Mouse (Mus musculus) adrenal gland, adult (tissue): ENCODE measurements around the gene Foxj2.

Experiments
- DNase-seq, 2 experiments: peaks; one replicate each; pipeline ENCODE4 v3.0.0; 2022 to 2023; ENCODE audit warnings: low spot score in 1 of 2; ENCODE audit not compliant: inconsistent age in 2 of 2

Gene Foxj2

DNA sequence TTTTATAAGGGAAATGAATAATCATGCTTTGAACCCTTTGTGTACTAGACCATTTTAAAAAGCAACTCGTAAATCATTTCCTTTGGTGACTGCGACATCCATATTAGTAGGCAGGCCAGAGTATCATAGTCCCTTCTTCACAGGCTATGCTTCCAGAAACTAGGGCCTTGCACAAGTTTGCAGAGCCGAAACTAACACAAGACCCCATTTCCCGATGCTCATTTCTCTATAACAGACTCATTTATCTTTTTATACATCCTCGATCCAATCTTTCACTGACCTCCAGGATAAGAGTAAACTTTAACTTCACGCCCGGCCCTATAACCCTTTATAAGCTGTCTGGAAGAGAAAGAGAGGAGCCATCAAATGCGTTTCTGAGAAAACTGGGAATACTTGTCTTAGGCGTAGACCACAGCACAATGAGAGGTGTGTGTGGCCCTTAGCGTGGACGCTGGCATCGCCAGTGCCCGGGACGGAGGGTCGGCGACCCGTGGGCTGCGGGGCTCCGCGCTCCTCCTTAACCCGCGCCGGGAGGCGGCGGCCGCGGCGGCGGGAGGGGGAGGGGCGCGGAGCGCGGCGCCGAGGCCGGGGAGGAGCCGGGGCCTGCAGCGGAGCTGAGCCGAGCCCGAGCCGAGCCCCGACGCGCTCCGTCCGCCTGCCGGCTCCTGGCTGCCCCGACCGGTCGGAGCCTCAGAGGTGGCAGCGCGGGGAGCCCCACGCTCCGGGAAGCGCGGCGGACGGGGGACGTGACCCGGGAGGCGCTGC, at the start of gene Foxj2:
Gene Foxj2, plus strand, starts transcription at position 609 of the 765 bp plus-strand sequence.
- peak; percentile 85 to 94 for DNase-seq

DNA sequence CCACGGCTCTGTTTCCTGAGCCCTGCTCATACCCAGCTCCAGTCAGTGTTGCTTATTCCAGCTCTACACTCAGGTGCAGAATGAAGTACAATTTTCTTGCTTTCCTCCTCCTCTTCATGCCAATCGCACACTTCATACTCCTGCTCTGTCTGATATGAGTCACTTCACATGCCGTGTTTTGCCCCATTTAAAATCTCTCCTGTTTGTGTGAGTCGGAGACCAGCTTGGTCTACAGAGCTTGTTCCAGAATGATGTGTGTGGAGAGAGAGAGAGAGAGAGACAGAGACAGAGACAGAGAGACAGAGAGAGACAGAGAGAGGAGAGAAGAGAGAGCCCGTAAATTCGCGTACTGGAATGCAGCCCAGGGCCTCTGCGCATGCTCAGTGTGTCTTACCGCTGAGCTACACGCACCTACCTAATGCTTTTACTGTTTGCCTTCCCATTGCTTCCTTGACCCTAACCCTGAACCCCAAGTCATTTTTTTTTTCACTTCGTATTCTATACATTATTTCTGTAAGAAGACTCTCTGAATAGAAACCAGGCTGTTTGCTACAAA, 48.9 kb upstream of the Foxj2 start:
- no peak for DNase-seq

DNA sequence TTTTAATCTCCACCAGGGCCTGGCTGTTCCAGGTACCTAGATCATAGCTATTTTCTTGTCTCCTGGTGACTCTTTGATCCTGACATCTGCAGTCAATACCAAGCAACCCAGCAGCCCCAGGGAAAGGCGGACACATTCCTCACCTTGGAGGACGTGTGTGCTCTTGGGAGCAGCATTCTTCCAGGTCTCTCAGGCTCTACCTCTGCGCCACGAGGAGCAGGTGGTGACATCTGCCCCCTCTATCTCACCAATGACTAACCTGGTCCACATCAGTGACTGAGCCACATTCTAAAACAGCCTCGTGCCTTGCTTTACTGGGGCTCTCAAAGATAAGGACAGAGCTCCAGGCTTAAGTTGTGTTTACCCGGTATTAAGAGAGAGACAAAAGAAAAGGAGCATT, 47.0 kb upstream of the Foxj2 start:
- DNase-seq, result no peak

DNA sequence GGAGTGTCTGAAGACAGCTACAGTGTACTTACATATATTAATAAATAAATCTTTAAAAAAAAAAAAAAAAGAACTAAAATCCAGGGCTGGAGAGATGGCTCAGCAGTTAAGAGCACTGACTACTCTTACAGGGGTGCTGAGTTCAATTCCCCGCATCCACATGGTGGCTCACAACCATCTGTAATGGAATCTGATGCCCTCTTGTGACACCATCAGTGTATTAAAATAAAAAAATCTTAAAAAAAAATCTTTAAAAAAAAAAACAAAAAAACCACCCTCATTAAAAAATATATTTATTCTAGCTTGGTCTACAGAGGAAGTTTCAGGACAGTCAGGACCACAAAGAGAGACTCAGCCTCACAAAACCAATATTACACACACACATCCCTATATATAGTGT, 45.4 kb upstream of the Foxj2 start:
- no peak for DNase-seq

DNA sequence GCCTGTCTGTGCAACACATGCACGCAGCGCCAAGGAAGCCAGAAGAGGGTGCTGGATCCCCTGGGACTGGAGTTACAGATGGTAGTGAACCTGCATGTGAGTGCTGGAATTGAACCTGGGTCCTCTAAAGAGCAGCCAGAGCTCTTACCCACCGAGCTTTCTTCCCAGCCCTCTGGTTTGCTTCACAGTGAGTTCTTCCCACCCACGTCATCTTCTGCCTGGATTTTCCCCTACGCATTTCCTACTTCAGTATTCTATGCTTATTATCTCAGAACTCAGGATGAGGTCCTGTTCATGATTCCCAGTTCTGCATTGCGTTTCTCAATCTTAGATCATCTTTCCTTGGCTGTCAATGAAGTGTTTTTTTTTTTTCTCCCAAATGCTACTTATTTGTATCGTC, 43.7 kb upstream of the Foxj2 start:
- no peak for DNase-seq

DNA sequence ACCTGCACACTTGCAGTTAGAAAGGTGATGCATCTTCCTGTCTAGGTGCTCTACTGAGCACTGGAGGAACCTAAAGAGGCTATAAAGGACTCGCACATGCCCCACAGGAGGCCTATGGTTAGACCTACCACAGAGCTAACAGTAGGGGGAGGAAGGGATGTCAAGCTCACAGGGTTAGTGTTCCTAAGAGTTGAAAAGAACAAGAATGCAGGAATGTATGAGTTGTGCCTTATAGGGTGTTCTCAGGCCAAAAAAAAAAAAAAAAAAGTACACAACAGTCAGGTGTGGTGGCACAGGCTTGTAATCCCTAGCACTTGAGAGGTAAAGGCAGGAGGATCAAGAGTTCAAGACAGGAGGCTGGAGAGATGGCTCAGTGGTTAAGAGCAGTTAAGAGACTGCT, 39.8 kb upstream of the Foxj2 start:
- no peak for DNase-seq

DNA sequence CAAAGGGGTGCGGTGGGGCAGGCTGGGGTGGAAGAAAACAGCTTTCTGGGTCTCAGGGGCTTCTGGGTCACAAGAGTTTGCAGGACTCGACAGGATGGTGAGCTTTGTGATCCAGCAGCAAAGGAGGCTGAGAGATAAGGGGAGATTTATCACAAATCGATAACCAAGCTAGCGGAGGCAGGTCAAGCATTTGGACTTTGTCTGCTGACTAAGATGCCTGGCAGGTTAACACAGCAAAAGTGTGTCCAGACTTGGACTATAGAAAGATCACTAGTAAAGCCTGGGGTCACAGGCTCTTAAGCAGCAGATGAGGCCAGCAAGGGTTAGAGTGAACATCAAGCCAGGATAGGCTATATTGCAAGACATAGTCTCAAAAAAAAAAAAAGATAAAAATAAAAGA, 38.5 kb upstream of the Foxj2 start:
- no peak for DNase-seq

DNA sequence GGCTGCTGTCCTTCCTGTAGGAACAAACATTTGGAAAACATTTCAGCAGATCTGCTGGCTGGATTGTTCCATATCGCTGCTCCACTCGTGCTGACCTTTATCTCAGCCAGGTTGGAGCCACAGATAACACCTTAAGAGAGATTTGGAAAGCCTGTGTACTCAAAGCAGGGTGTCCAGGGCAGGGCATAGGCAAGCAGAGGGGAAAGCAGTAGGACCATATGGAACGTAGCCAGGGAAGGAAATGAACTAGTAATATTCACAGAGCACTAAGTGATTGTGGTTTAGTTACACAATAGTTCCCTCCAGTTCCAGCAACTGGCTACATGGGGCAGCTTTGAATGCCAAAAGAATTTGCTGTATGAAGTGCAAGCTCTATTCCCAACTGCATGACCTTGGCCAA, 37.5 kb upstream of the Foxj2 start:
- peak in 1 of 2 experiments; percentile 62 for DNase-seq

DNA sequence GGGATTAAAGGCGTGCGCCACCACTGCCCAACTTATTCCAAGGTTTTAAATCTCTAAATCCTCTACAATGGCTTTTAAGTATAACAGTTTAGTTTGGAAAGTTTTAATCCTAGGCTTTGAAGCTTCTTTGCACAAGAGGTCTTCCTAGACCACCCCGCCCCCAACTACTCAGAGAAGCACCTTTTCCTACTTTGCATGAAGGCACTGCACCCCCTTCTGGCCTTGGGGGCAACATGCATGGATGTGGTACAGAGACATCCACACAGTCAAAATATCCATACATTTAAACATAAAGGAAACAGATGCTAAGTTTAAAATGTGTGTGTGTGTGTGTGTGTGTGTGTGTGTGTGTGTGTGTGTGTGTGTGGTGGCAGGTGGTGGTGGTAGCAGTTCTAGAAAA, 34.8 kb upstream of the Foxj2 start:
- no peak for DNase-seq

DNA sequence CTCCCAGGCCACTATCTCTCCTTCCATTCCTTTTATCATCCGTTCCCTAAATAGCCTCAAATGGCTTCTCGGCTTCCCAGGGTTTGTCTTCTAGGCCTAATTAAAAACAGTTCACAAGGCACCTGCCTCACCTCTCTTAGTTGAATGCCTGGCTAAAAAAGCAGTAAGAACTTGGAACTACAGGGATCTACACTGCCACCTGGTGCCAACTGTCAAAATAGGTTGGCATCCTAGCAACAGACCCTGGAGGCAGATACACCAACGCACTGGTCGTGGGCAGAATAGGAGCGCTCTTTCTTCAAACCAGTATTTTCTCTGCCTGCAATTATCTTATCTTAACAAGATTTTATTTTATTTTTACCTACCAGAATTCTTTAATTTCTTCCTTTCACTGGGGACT, 33.4 kb upstream of the Foxj2 start:
- peak; percentile 45 to 80 for DNase-seq

DNA sequence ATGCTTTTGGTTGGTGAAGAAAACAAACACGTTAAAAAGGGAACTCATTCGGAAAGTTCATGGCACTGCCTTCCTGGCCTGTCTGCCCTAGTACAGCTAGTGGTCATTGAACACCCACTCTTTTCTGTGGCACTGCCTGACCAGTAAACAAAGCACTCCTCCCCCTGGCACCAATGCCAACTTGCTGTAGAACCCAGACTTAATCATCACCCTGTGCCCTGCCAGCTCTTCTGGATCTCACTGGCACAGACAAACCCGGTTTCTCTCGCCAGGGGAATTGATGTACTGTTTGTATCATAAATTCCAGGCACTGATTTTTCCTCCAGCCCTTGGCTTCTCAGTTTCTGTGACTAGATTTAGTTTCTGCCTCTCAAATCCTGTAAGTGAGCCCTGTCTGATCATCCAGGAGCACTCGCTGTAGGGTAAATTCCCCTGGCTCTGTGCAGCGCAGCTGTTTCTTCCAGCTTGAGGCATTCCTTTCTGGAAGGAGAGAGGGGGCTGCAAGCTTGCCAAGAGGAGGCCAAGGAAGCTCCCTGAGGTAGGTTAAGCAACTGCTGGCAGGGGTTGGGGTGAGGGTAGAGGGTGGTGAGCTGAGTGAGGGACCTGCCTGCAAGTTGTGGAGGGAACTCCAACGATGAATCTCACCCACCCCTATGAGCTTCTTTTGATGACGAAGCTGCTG, 24.3 kb upstream of the Foxj2 start:
- DNase-seq, result peak; percentile 30 to 45

DNA sequence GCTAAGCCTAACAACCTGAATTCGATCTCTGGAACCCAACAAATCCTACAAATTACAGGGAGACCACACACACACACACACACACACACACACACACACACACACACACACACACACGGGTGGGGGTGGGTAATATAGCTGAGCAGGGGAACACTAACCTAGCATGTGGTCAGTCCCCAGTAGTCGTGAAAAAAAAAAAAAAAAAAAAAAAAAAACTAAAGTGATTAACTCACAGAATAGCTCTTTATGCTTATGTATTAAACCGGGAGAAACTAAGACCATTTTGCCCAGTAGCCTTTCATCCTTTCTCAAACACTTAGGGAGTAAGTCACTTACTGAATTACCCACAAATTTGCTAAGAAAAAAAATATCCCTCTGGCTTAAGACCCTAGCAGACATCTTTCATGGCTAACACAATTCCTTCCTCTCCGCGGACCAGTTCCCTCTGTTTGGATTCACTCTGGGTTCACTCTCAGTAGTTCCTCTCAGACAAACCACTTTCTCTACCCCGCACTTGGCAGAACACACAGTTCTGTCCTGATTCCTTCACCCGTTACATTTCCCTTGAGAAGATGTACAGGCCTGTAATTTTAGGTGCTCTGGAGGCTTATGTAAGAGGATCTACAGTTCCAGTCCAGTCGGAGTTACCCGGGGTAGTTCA, 18.9 kb upstream of the Foxj2 start:
- no peak for DNase-seq

DNA sequence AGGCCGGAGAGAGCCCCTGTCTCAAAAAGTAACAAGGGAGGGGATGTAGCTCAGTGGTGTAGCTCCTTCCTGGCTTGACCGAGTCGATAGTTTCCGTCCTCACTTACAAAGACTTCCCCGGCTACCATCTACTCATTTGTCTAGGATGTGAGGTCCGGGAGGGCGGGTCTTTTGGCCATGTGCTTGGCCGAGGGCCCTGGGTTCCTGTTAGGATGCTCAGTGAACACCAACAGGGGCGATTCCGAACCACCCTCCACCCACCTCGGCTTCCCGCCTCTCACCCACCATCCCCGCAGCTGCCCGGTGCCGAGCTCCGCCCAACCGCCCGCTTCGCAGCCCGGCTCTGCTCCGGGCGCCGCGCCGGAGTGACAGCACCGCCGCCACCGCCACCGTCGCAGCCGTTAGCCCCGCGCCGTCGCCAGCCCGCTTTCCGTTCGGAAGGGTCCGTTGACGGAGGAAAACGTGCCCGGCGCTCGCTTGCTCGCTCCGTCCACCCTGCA, 18.4 kb upstream of the Foxj2 start, which contains the start of gene Slc2a3:
Gene Slc2a3, minus strand, starts transcription at position 340 of the 500 bp plus-strand sequence.
- peak; percentile 69 to 83 for DNase-seq

DNA sequence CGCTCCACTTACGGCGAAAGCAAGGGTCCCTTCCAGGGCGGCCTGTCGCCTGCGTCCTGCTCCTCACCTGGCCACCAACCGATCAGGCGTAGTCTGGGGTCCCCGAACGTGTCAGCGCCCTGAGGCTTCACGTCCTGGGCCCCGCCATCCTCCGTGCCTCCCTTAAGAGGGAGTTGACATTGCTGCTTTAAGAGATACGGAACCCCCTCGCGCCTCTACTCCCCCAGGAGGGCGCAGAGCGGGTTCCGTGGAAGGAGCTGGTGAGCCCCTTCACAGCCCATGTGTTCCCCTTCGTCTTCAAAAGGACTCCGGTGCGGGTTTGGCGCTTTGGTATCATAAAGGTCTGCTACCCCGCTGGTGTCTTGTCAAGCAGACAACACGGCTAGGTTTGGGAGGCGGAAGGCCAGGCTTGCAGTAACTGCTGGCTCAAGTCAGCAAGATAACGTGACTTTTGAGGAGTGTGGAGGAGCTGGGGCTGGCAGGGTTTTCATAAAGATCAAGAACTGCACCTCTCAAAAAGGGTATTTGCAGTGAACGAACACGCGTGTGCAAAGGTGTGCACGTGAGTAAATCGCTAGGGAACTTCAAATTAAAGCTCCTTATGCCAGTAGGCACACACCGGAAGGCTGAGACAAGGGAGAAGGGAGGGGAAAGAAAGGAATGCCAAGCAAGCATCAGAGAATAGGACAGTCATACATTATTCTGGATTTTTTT, 17.8 kb upstream of the Foxj2 start:
- DNase-seq, result peak in 1 of 2 experiments; percentile 48

DNA sequence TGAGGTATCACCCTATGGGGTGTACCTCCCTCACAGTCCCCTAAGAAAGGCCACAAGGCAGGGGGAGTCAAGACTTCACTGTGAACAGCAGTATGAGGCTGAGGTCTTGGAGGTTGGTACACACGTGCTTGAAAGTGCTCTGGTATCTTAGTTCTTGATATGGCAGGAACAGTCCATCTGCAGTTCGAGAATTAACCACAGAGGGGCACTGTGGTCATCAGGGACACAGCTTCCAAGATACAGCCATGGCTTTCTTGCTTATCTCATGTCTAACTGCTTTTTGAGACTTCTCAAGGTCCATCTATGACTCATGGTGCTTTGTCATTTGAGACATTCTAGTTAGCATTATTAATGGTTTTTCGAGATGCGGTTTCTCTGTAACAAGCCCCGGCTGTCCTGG, 15.3 kb upstream of the Foxj2 start:
- peak; percentile 86 to 96 for DNase-seq

DNA sequence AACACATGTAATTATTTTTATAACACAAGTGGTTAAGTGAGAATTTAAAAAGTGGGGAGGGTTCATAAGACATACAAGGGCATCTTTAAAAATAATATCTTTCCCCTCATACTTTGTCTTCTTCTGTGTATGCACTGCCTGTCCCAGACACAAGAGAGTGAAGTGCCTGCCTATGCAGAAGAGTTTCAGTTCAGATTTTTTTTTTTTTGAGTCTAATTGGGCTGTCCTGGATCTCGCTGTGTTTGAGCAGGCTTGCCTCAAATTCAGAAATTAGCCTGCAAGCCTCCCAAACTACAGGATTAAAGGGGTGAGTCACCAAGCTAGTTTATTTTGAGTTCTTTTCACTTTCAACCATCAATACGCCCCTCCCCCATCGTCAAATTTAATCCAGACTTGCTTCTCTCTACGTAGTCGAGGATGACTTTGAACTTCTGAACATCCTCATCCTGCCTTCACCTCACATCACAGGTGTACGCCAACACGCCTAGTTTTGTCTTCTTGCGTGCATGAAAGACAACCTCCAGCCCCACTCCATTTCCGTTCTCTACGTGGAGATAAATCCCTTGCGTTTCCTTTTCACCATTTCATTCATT, 9.6 kb upstream of the Foxj2 start:
- DNase-seq, result no peak

DNA sequence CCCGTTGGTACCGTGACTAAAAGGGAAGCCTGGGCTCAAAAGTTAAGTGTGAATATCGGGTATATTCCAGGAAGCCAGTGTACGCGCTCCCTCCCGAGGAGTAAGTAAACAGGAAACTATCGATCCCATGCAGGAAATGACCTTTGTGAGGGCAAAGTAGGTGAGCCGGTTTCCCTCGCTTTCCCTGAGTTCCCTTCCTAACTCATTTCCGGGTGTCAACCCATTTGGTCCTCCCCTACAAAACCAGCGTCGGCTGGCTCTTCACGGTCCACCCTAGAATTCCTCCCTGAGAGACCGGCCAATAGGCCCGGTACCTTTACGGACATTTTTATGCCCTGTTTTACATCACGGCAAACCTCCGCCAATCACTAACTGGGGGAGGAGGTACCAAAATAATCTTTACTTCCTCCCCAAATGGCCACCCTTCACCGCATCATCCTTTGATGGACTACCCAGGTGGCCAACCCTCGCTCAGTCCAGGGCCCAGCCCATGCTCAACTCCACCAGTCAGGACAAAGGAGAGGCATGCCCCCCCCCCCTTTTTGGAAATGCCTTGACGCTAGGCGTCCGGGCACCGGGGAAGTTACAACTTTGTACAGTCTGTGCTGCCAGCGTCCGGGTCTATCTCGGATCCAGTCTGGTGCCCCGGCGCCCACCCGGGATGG, 9.0 kb upstream of the Foxj2 start:
- DNase-seq, result peak; percentile 98

DNA sequence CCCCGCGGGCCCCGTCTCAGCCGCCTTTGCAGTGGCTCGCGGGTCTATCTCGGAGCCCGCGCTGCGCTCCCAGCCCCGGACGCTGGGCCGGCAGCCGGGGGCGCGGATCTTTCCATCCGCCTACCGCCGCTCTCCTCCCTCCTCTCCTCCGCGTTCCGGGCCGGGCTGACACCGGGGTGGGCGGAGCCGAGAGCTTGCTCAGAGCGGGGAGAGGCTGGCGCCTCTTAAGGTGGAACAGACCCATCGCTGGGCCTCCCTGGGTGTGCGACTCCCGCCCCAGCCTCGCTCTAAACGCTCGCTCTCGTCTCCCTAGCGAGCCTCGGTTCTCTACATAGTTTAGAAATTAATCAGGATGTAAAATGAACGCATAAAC, 8.4 kb upstream of the Foxj2 start:
- DNase-seq, result peak; percentile 96 to 98

DNA sequence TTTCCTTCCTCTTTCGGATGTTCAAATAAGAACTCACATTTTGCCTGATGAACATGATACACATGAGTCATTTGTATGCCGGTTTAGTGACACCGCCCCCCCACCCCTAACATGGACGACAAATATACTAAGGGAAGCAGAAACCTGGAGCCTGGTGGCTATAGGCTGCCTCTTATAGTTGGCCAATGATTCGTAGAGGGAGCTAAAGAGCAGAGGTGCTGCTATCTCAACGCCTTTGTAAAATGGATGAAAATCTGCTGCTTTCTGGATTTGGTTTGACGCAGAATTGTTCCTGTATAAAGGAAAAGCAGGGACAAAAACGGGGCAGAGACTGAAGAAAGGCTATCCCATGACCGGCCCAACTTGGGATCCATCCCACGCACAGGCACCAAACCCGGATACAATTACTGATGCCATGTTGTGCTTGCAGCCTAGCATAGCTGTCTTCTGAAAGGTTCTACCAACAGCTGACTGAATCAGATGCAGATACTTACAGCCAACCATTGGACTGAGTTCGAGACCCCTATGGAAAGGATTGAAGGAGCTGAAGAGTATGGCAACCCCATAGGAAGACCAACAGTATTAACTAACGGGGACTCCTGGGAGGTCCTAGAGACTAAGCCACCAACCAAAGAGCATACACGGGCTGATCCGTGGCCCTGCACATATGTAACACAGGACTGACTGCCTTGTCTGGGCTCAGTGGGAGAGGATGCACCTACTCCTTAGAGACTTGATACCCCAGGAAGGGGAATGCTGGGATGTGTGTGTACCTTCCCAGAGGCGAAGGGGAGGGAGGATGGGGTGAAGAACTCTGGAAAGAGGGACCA, 7.7 kb upstream of the Foxj2 start:
- peak; percentile 47 to 82 for DNase-seq
